Mouse (Mus musculus) hindbrain, embryonic 12.5 days (tissue): ENCODE measurements around the gene Gm5460. TPM values are rescaled to one million over a fixed set of nuclear protein-coding genes. Genes with fewer than 3 reads are reported as not detected.

Experiments used
- ATAC-seq: fragments of 200-750 bp; cut with Nextera tagmentation; 2 replicates; pipeline ENCODE4 v1.8.0; 2017; ENCODE audit warnings: moderate TSS enrichment; ENCODE audit not compliant: low FRiP score
- H3K27ac ChIP-seq: fragments of 300-500 bp; sonication (generic); 2 replicates; pipeline ENCODE4 v1.5.1; 2016; ENCODE audit warnings: mild to moderate bottlenecking
- H3K27me3 ChIP-seq: fragments of 300-500 bp; sonication (generic); 2 replicates; pipeline ENCODE4 v1.6.1; 2016; ENCODE audit warnings: mild to moderate bottlenecking
- H3K36me3 ChIP-seq: fragments of 300-500 bp; sonication (generic); 2 replicates; pipeline ENCODE4 v1.6.1; 2016; ENCODE audit warnings: mild to moderate bottlenecking
- H3K4me1 ChIP-seq: fragments of 300-500 bp; sonication (generic); 2 replicates; pipeline ENCODE4 v1.6.1; 2016
- H3K4me2 ChIP-seq: fragments of 300-500 bp; sonication (generic); replicated peaks from 2 replicates; pipeline ENCODE4 v1.6.1; 2016; ENCODE audit warnings: mild to moderate bottlenecking
- H3K4me3 ChIP-seq: fragments of 300-500 bp; sonication (generic); 2 replicates; pipeline ENCODE4 v1.5.1; 2016; ENCODE audit warnings: mild to moderate bottlenecking
- H3K9ac ChIP-seq: fragments of 300-500 bp; sonication (generic); 2 replicates; pipeline ENCODE4 v1.6.1; 2016; ENCODE audit warnings: mild to moderate bottlenecking, moderate library complexity
- H3K9me3 ChIP-seq: fragments of 300-500 bp; sonication (generic); replicated peaks from 2 replicates; pipeline ENCODE4 v1.6.1; 2016; ENCODE audit warnings: mild to moderate bottlenecking
- WGBS: fragments of 180-500 bp; shearing (Covaris S2); methylation state at CpG from one replicate; pipeline ENCODE4 v1.1.7; 2016; 5-methylcytosine and 5-hydroxymethylcytosine counted together
- polyA plus RNA-seq: library from polyadenylated mRNA; unstranded; fragments of >200 nt; fragmentation: Nextera tagmentation; extraction: Ambion mirVana; gene quantifications from 2 replicates; pipeline ENCODE4 v1.2.1, GENCODE M21; 2016

Gene Gm5460
- polyA plus RNA-seq, 1 experiment from 2014 or later = not detected

GRCm38 (mm10) chr14:34080321-34080997 is 63.9 kb downstream of the Gm5460 start:
- 11% methylated on average over 11 of the region's 11 CpGs for WGBS
- H3K4me2 ChIP-seq = no peak overlapping the region

GRCm38 (mm10) chr14:34085731-34086130 is 69.2 kb downstream of the Gm5460 start, which contains the start of gene Anxa8:
Gene Anxa8 (plus strand): TSS chr14:34085981.
- no peaks in the 10 kb centered on the region for H3K4me1 ChIP-seq
- no peak within 1 kb of the TSS for H3K27ac ChIP-seq
- H3K36me3 ChIP-seq = no peaks in the 10 kb centered on the region
- no peak within 1 kb of the TSS for H3K4me2 ChIP-seq
- H3K27me3 ChIP-seq = 0 out of 2 replicates have a peak, but pooled peaks cover 4% of the 10 kb centered on the region
- no peak within 1 kb of the TSS for H3K9ac ChIP-seq
- no peak within 1 kb of the TSS for H3K4me3 ChIP-seq
- ATAC-seq = no peak
- 76% methylated on average over 4 of the region's 4 CpGs for WGBS
- H3K9me3 ChIP-seq = no peaks in the 10 kb centered on the region

More at GRCm38 (mm10) chr14:34080321-34080997, 63.9 kb downstream of the Gm5460 start:
- Histone ChIP-seq H3K27me3 (0 out of 2 replicates have a peak, but pooled peaks cover 4% of the 10 kb centered on the region), H3K4me1 (no peaks in the 10 kb centered on the region; the same call in 1 of the 2 replicates), H3K27ac (no peak overlapping the region), H3K9me3 (no peaks in the 10 kb centered on the region), H3K9ac (no peak overlapping the region), H3K36me3 (no peaks in the 10 kb centered on the region), H3K4me3 (no peak overlapping the region)
- ATAC-seq = peak; percentile 65

- Histone ChIP-seq H3K4me1 (no peaks in the 10 kb centered on the region), H3K36me3 (no peaks in the 10 kb centered on the region), H3K4me2 (no peak overlapping the region), H3K27me3 (no peaks in the 10 kb centered on the region), H3K9me3 (no peaks in the 10 kb centered on the region), H3K27ac (no peak overlapping the region), H3K4me3 (no peak overlapping the region), H3K9ac (no peak overlapping the region)
- ATAC-seq = no peak
- 54% methylated on average over 4 of the region's 4 CpGs for WGBS
These were observed 70.2 kb downstream of the Gm5460 start for GRCm38 (mm10) chr14:34086806-34087205.

- Histone ChIP-seq H3K4me3 (no peak overlapping the region), H3K4me1 (no peaks in the 10 kb centered on the region), H3K4me2 (no peak overlapping the region), H3K9ac (no peak overlapping the region), H3K27me3 (no peaks in the 10 kb centered on the region), H3K36me3 (no peaks in the 10 kb centered on the region), H3K9me3 (no peaks in the 10 kb centered on the region), H3K27ac (no peak overlapping the region)
- ATAC-seq = no peak
- WGBS = 84% methylated on average over 2 of the region's 2 CpGs
These were observed 71.4 kb downstream of the Gm5460 start for GRCm38 (mm10) chr14:34087856-34088398.

GRCm38 (mm10) chr14:34089796-34090195 is 73.2 kb downstream of the Gm5460 start:
- H3K4me1 ChIP-seq = no peaks in the 10 kb centered on the region
- no peaks in the 10 kb centered on the region for H3K27me3 ChIP-seq
- H3K36me3 ChIP-seq = no peaks in the 10 kb centered on the region
- no peak for ATAC-seq
- H3K9me3 ChIP-seq = no peaks in the 10 kb centered on the region
- H3K9ac ChIP-seq = no peak overlapping the region
- 91% methylated on average over 8 of the region's 8 CpGs for WGBS
- H3K27ac ChIP-seq = no peak overlapping the region
- no peak overlapping the region for H3K4me3 ChIP-seq
- H3K4me2 ChIP-seq = no peak overlapping the region

- Histone ChIP-seq H3K27ac (no peak overlapping the region), H3K9me3 (no peaks in the 10 kb centered on the region), H3K4me2 (no peak overlapping the region), H3K4me3 (no peak overlapping the region), H3K36me3 (no peaks in the 10 kb centered on the region), H3K4me1 (no peaks in the 10 kb centered on the region), H3K9ac (no peak overlapping the region), H3K27me3 (no peaks in the 10 kb centered on the region)
- no peak for ATAC-seq
- 87% methylated on average over 5 of the region's 5 CpGs for WGBS
These were observed 74.9 kb downstream of the Gm5460 start for GRCm38 (mm10) chr14:34091475-34091874.

- H3K4me2 ChIP-seq = no peak overlapping the region
- no peak overlapping the region for H3K4me3 ChIP-seq
- H3K27me3 ChIP-seq = no peaks in the 10 kb centered on the region
- 88% methylated on average over 1 of the region's 1 CpGs for WGBS
- H3K36me3 ChIP-seq = no peaks in the 10 kb centered on the region
- no peak overlapping the region for H3K9ac ChIP-seq
- H3K27ac ChIP-seq = no peak overlapping the region
- no peaks in the 10 kb centered on the region for H3K9me3 ChIP-seq
- no peak for ATAC-seq
- no peaks in the 10 kb centered on the region for H3K4me1 ChIP-seq
These were observed 76.3 kb downstream of the Gm5460 start for GRCm38 (mm10) chr14:34092856-34093255.

GRCm38 (mm10) chr14:34096161-34096560 is 79.6 kb downstream of the Gm5460 start:
- Histone ChIP-seq H3K9ac (no peak overlapping the region), H3K4me1 (no peaks in the 10 kb centered on the region), H3K36me3 (no peaks in the 10 kb centered on the region), H3K27me3 (no peaks in the 10 kb centered on the region), H3K4me2 (no peak overlapping the region), H3K27ac (no peak overlapping the region), H3K9me3 (no peaks in the 10 kb centered on the region), H3K4me3 (no peak overlapping the region)
- 79% methylated on average over 5 of the region's 5 CpGs for WGBS
- ATAC-seq = no peak

Other genes with a start within 250 kb of the Gm5460 start
- 17.8 and 23.7 TPM in 2 replicates for gene Gdf10, start 93.2 kb upstream of the Gm5460 start, polyA plus RNA-seq
- gene Gdf2, start 75.7 kb upstream of the Gm5460 start, polyA plus RNA-seq = 0.06 TPM in 1 of 2 replicates, not detected in the other
- gene Rbp3, start 62.8 kb upstream of the Gm5460 start, polyA plus RNA-seq = not detected in 2 replicates
- 0.25 and 0.34 TPM in 2 replicates for gene Zfp488, start 38.0 kb upstream of the Gm5460 start, polyA plus RNA-seq
- gene Gm30083, start 1.6 kb upstream of the Gm5460 start, polyA plus RNA-seq = not detected in 2 replicates
- gene Antxrl, start 35.9 kb downstream of the Gm5460 start, polyA plus RNA-seq = not detected in 2 replicates
- 1.1 and 1.3 TPM in 2 replicates for gene Anxa8, start 69.2 kb downstream of the Gm5460 start, polyA plus RNA-seq
- not detected in 2 replicates for gene A630023A22Rik, start 86.0 kb downstream of the Gm5460 start, polyA plus RNA-seq
- 0.05 and 0.10 TPM in 2 replicates for gene Npy4r, start 135.7 kb downstream of the Gm5460 start, polyA plus RNA-seq
- gene Gprin2, start 184.9 kb downstream of the Gm5460 start, polyA plus RNA-seq = 3.3 and 4.8 TPM in 2 replicates
- 0.36 and 0.59 TPM in 2 replicates for gene Syt15, start 202.8 kb downstream of the Gm5460 start, polyA plus RNA-seq